Mouse (Mus musculus): ENCODE results near the gene Plekhg4.

GRCm38 (mm10) chr8:105339886-105340635 lies 33.0 kb upstream of the Plekhg4 start:
- TF ChIP-seq POLR2A (IDR thresholded peaks at IDR 0.05; ENCODE audit: insufficient read depth, low read depth, low read length) (no peak), CTCF (IDR thresholded peaks at IDR 0.05; ENCODE audit: insufficient read depth, low read depth, low read length) (no peak)

Data from olfactory bulb, adult 2 months (tissue).